Mouse (Mus musculus) kidney, adult 10 weeks (tissue): ENCODE results near the gene Arl8a. TPM values are rescaled to one million over a fixed set of nuclear protein-coding genes. Genes with fewer than 3 reads are reported as not detected.

Source experiments
- polyA plus RNA-seq: library from polyadenylated mRNA; stranded (reverse); fragments of 350-450 nt; fragmentation: Illumina TruSeq; extraction: RNeasy Lipid Tissue Mini Kit (QIAGEN cat#74804); gene quantifications from one replicate; pipeline ENCODE4 v1.2.3, GENCODE M21; 2014; ENCODE audit warnings: low read depth, low replicate concordance

The Arl8a gene
- polyA plus RNA-seq, result 27.9 TPM

GRCm38 (mm10) chr1:135146077-135146945 lies at the start of gene Arl8a:
Arl8a (plus strand) TSS chr1:135146824.

GRCm38 (mm10) chr1:135105124-135105523 lies 41.5 kb upstream of the Arl8a start, which contains the start of gene Lgr6:
Lgr6 (minus strand) TSS chr1:135105276.

DNA sequence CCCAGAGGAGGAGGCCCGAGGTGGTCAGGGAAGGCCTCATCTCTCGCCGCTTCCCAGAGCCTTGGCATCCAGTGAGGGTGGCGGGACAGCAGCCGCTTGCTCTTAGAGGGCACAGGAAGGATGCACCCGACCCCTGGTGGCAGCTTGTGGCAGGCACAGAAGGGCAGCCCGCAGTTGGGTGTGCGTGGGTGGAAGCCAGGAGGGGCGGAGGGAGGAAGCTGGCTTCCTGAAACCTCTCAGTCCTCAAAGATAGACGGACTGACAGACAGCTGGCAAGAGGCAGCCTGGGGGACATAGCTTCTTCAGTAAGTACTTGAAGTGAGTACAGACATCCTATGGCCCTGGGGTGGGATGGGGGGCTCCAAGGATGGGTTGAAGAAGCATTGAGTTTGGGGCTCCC lies 14.2 kb upstream of the Arl8a start, which contains the start of gene Ptpn7:
Ptpn7 (plus strand) TSS at position 228 of the 400 bp plus-strand sequence.

DNA sequence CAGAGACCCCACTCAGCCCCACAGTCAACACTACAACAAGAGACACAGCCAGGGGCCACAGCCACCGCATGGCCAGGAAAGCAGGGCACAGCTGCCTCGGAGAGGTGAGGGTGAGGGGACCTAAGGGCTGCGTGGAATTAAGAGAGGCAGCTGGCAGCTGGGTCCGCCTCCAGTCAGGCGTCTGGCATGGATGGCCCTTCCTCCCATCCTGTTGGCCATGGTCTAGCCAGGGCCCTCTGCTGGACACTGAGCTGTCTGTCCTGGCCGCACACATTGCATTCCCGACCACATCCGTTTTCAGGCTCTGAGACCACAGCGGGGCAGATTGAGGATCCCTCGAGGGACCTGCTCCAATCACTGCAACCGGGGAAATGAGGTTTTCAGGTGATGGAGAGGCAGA lies 20.8 kb downstream of the Arl8a start, which contains the start of gene Gpr37l1:
Gpr37l1 (minus strand) TSS at position 247 of the 400 bp plus-strand sequence.

Other genes with a start within 250 kb of the Arl8a start
- 4.4 TPM for gene Ppp1r12b, start 190.9 kb upstream of the Arl8a start, polyA plus RNA-seq
- 0.97 TPM for gene Ube2t, start 184.3 kb upstream of the Arl8a start, polyA plus RNA-seq
- gene Lgr6, start 41.5 kb upstream of the Arl8a start, polyA plus RNA-seq, result 0.81 TPM
- not detected for gene Ptpn7, start 14.1 kb upstream of the Arl8a start, polyA plus RNA-seq
- gene Gpr37l1, start 20.9 kb downstream of the Arl8a start, polyA plus RNA-seq, result not detected
- 0.93 TPM for gene Elf3, start 111.7 kb downstream of the Arl8a start, polyA plus RNA-seq
- gene Rnpep, start 137.3 kb downstream of the Arl8a start, polyA plus RNA-seq, result 17.0 TPM
- gene Timm17a, start 167.0 kb downstream of the Arl8a start, polyA plus RNA-seq, result 42.6 TPM
- 0.40 TPM for gene Lmod1, start 178.0 kb downstream of the Arl8a start, polyA plus RNA-seq
- gene Shisa4, start 228.4 kb downstream of the Arl8a start, polyA plus RNA-seq, result 0.32 TPM